Mouse (Mus musculus) CH12.LX (cell line): Measurements from ENCODE around the gene Med8. TPM values are rescaled to one million over a fixed set of nuclear protein-coding genes. Genes with fewer than 3 reads are reported as not detected.

Experiments used
- DNase-seq: peaks from one replicate; pipeline ENCODE4 v3.0.0-alpha.2; 2013; ENCODE audit errors: extremely low read depth
- H3K27ac ChIP-seq: 2 replicates; pipeline ENCODE4 v1.5.1; 2012; ENCODE audit warnings: low read depth, mild to moderate bottlenecking, control low read depth, moderate library complexity; ENCODE audit not compliant: insufficient read depth
- H3K27me3 ChIP-seq: replicated peaks from 2 replicates; pipeline ENCODE3; 2012; ENCODE audit warnings: inconsistent platforms
- H3K36me3 ChIP-seq, 2 experiments: replicated peaks in 1 of 2; 2 replicates each; pipeline versions ENCODE3 to v1.6.1; 2012; ENCODE audit warnings: inconsistent platforms in 1 of 2, low read length in 1 of 2, mild to moderate bottlenecking in 1 of 2, mixed read lengths in 1 of 2, moderate library complexity in 1 of 2; ENCODE audit not compliant: control insufficient read depth in 1 of 2, insufficient read depth in 1 of 2
- H3K4me1 ChIP-seq, 2 experiments: 2 replicates each; pipeline ENCODE4 v1.6.1; 2012; ENCODE audit warnings: inconsistent platforms in 1 of 2, moderate library complexity in 1 of 2; ENCODE audit not compliant: insufficient read depth in 2 of 2, control insufficient read depth in 1 of 2
- H3K4me2 ChIP-seq: 2 replicates; pipeline ENCODE4 v1.6.1; 2012; ENCODE audit warnings: low read depth, mild to moderate bottlenecking, control low read depth; ENCODE audit not compliant: poor library complexity, insufficient read depth, severe bottlenecking
- H3K4me3 ChIP-seq, 3 experiments: fragments of 150-350 bp in 1 of 3; sonication (generic) in 1 of 3; replicated peaks in 1 of 3; 2 replicates each; pipeline versions ENCODE3 to v1.5.1; 2011 to 2012; ENCODE audit warnings: low read depth in 2 of 3, low read length in 2 of 3, mild to moderate bottlenecking in 2 of 3, moderate library complexity in 2 of 3, control low read depth in 1 of 3, improper control_type of control experiment in 1 of 3, inconsistent platforms in 1 of 3, mixed read lengths in 1 of 3; ENCODE audit not compliant: poor library complexity in 1 of 3
- H3K79me2 ChIP-seq: replicated peaks from 2 replicates; pipeline ENCODE4 v1.6.1; 2012; ENCODE audit warnings: mild to moderate bottlenecking, moderate library complexity; ENCODE audit not compliant: control insufficient read depth, poor library complexity, insufficient read depth, severe bottlenecking; ENCODE audit errors: extremely low read depth
- H3K9ac ChIP-seq: 2 replicates; pipeline ENCODE4 v1.6.1; 2012; ENCODE audit warnings: low read depth, mild to moderate bottlenecking, control low read depth, moderate library complexity; ENCODE audit not compliant: insufficient read depth
- H3K9me3 ChIP-seq: replicated peaks from 2 replicates; pipeline ENCODE3; 2012; ENCODE audit warnings: low read length, inconsistent platforms, mixed read lengths
- BHLHE40 ChIP-seq: IDR thresholded peaks from 2 replicates; pipeline ENCODE4 v1.6.1; 2011; ENCODE audit warnings: mild to moderate bottlenecking, low read depth, low read length, improper control_type of control experiment
- CHD1 ChIP-seq: IDR thresholded peaks from 2 replicates; pipeline ENCODE4 v1.6.1; 2012; ENCODE audit warnings: low read depth, low read length, improper control_type of control experiment, inconsistent platforms
- CHD2 ChIP-seq: IDR thresholded peaks from 2 replicates; pipeline ENCODE4 v1.6.1; 2011; ENCODE audit warnings: low read length, improper control_type of control experiment
- E2F4 ChIP-seq: IDR thresholded peaks from 2 replicates; pipeline ENCODE4 v1.6.1; 2011; ENCODE audit warnings: low read depth, low read length, improper control_type of control experiment; ENCODE audit not compliant: insufficient replicate concordance
- ELF1 ChIP-seq: IDR thresholded peaks from 2 replicates; pipeline ENCODE4 v1.6.1; 2014; ENCODE audit warnings: low read depth, mild to moderate bottlenecking, inconsistent platforms, low read length, improper control_type of control experiment
- HCFC1 ChIP-seq: IDR thresholded peaks from 2 replicates; pipeline ENCODE4 v1.6.1; 2012; ENCODE audit warnings: low read depth, mild to moderate bottlenecking, inconsistent platforms, low read length, improper control_type of control experiment
- IRF4 ChIP-seq: IDR thresholded peaks from 2 replicates; pipeline ENCODE4 v1.6.1; 2014; ENCODE audit warnings: low read depth, mild to moderate bottlenecking, inconsistent platforms, low read length, improper control_type of control experiment
- JUN ChIP-seq: IDR thresholded peaks from 2 replicates; pipeline ENCODE4 v1.6.1; 2011; ENCODE audit warnings: low read depth, mild to moderate bottlenecking, low read length, improper control_type of control experiment, moderate library complexity; ENCODE audit not compliant: insufficient read depth
- KAT2A ChIP-seq: IDR thresholded peaks from 2 replicates; pipeline ENCODE4 v1.6.1; 2012; ENCODE audit warnings: low read length, improper control_type of control experiment, inconsistent platforms; ENCODE audit not compliant: insufficient replicate concordance
- MAX ChIP-seq: IDR thresholded peaks from 2 replicates; pipeline ENCODE4 v1.6.1; 2011; ENCODE audit warnings: low read length, improper control_type of control experiment
- MAZ ChIP-seq: IDR thresholded peaks from 2 replicates; pipeline ENCODE4 v1.6.1; 2012; ENCODE audit warnings: low read depth, mild to moderate bottlenecking, inconsistent platforms, low read length, improper control_type of control experiment, moderate library complexity
- MEF2A ChIP-seq: IDR thresholded peaks from 2 replicates; pipeline ENCODE4 v1.6.1; 2014; ENCODE audit warnings: low read depth, mild to moderate bottlenecking, inconsistent platforms, low read length, improper control_type of control experiment, borderline replicate concordance
- MXI1 ChIP-seq: IDR thresholded peaks from 2 replicates; pipeline ENCODE4 v1.6.1; 2011; ENCODE audit warnings: mild to moderate bottlenecking, low read depth, low read length, improper control_type of control experiment
- MYC ChIP-seq: IDR thresholded peaks from 2 replicates; pipeline ENCODE4 v1.6.1; 2011; ENCODE audit warnings: low read depth, mild to moderate bottlenecking, improper control_type of control experiment, low read length
- NELFE ChIP-seq: IDR thresholded peaks from 2 replicates; pipeline ENCODE4 v1.6.1; 2011; ENCODE audit warnings: low read depth, low read length, improper control_type of control experiment
- NRF1 ChIP-seq: IDR thresholded peaks from 2 replicates; pipeline ENCODE4 v1.6.1; 2014; ENCODE audit warnings: low read depth, mild to moderate bottlenecking, inconsistent platforms, low read length, improper control_type of control experiment, moderate library complexity
- PAX5 ChIP-seq: IDR thresholded peaks from 2 replicates; pipeline ENCODE4 v1.6.1; 2012; ENCODE audit warnings: low read length, inconsistent platforms, mixed read lengths
- POLR2A ChIP-seq: IDR thresholded peaks from 2 replicates; pipeline ENCODE4 v1.6.1; 2011; ENCODE audit warnings: low read depth, mild to moderate bottlenecking, improper control_type of control experiment, low read length
- RAD21 ChIP-seq: IDR thresholded peaks from 2 replicates; pipeline ENCODE4 v1.6.1; 2011; ENCODE audit warnings: low read depth, mild to moderate bottlenecking, low read length, improper control_type of control experiment, moderate library complexity
- SIN3A ChIP-seq: IDR thresholded peaks from 2 replicates; pipeline ENCODE4 v1.6.1; 2012; ENCODE audit warnings: low read length, improper control_type of control experiment, inconsistent platforms
- SMC3 ChIP-seq: IDR thresholded peaks from 2 replicates; pipeline ENCODE4 v1.6.1; 2011; ENCODE audit warnings: low read depth, low read length, improper control_type of control experiment
- TBP ChIP-seq: conservative IDR thresholded peaks from 2 replicates; pipeline ENCODE4 v1.6.1; 2011; ENCODE audit warnings: low read depth, low read length, improper control_type of control experiment
- TCF12 ChIP-seq: IDR thresholded peaks from 2 replicates; pipeline ENCODE4 v1.6.1; 2014; ENCODE audit warnings: low read depth, mild to moderate bottlenecking, inconsistent platforms, low read length, improper control_type of control experiment
- UBTF ChIP-seq: IDR thresholded peaks from 2 replicates; pipeline ENCODE4 v1.6.1; 2012; ENCODE audit warnings: low read depth, mild to moderate bottlenecking, inconsistent platforms, low read length, improper control_type of control experiment, moderate library complexity
- USF1 ChIP-seq: IDR thresholded peaks from 2 replicates; pipeline ENCODE4 v1.6.1; 2014; ENCODE audit warnings: low read depth, mild to moderate bottlenecking, inconsistent platforms, low read length, improper control_type of control experiment
- USF2 ChIP-seq: conservative IDR thresholded peaks from 2 replicates; pipeline ENCODE4 v1.6.1; 2011; ENCODE audit warnings: low read depth, low read length, improper control_type of control experiment
- ZMIZ1 ChIP-seq: IDR thresholded peaks from 2 replicates; pipeline ENCODE4 v1.6.1; 2012; ENCODE audit warnings: low read depth, mild to moderate bottlenecking, inconsistent platforms, low read length, improper control_type of control experiment
- dilution Hi-C: fragments of 300-500 bp; cut with MboI; formaldehyde crosslinking; loops from 2 replicates; pipeline ENCODE4 v1.14.3; 2020; ENCODE audit warnings: low sequenced_read_pairs; ENCODE audit not compliant: extremely low pct_unique_long_range_greater_than_20kb, extremely low pct_ligation_motif_present
- in situ Hi-C: fragments of 300-500 bp; cut with MboI; formaldehyde crosslinking; loops from 3 replicates; pipeline ENCODE4 v1.14.3; 2019; ENCODE audit warnings: low sequenced_read_pairs, low pct_ligation_motif_present, low pct_unique_long_range_greater_than_20kb, mixed read lengths
- polyA plus RNA-seq: library from polyadenylated mRNA; unstranded; fragments of >175 nt; gene quantifications from 2 replicates; pipeline ENCODE4 v1.2.1, GENCODE M21; 2012; ENCODE audit warnings: low read depth; ENCODE audit not compliant: insufficient read length
- total RNA-seq, 2 experiments: library from RNA; depleted of rRNA; stranded (reverse); fragments of 300-350 nt in 1 of 2; fragments of >200 nt in 1 of 2; gene quantifications; 2 replicates each; pipeline ENCODE4 v1.2.3; 2012 to 2014

The Med8 gene
- total RNA-seq (2012; rRNA removed): 109 and 121 TPM in 2 replicates
- 152 and 156 TPM in 2 replicates for total RNA-seq (2014; rRNA removed)
- 102 and 113 TPM in 2 replicates for polyA plus RNA-seq

DNA sequence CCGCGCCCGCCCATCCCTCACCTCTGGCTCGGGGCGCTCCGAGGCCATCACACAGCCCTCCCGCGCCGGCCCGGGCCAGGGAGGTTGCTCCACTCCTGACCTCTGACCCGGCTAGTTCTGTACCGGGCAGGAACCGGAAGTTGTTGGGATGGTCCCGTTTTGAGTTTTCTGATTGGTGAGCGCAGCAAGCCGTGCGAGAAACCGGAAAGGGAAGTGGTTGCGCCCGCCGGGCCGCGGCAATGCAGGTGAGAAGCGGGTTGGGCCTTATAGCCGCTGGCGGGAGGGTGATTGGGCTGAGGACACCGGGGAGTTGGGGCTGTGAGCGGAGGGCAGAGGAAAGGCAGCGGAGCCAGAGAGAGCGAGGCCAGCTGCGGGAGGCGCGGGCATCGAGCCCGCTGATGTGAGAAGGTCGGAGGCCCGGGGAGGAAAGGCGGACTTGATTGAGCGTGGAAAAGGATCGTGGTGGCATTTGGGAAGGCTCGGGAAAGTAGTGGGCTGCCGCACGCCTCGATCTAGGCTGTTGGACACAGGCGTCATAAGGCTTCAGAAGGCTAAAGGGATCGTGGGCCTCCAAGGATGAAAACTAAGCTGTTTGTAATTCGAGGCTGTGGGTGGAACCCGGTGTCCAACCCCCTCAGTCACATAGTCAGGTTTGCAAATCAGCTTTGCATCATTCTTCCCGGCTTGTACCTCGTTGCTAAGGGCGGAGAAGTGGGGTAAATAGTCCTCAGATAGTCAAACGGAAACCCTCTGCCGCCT, at the start of gene Med8, which contains the start of gene Szt2:
Gene Med8 (plus strand): TSS at position 196 of the 759 bp plus-strand sequence.
Gene Szt2 (minus strand): TSS at position 132 of the 759 bp plus-strand sequence.
- Histone ChIP-seq H3K4me2 (peak within 1 kb of the TSS; percentile 92), H3K27me3 (no peaks in the 10 kb centered on the region), H3K9me3 (no peaks in the 10 kb centered on the region), H3K79me2 (peaks cover 19% of the 10 kb centered on the region), H3K27ac (peak within 1 kb of the TSS; percentile 45), H3K4me1 (peaks cover 11 to 29% of the 10 kb centered on the region in 2 experiments), H3K36me3 (peaks cover 32 to 64% of the 10 kb centered on the region in 2 experiments), H3K9ac (peak within 1 kb of the TSS; percentile 96), H3K4me3 (peak within 1 kb of the TSS; percentile 76 to 99 (median 95))
- TF ChIP-seq MXI1: peak; percentile 79; the same call in 1 of the 2 replicates
- TF ChIP-seq KAT2A: peak; percentile 80; the same call in 1 of the 2 replicates
- peak; percentile 89 for TF ChIP-seq HCFC1
- peak; percentile 53; the same call in 1 of the 2 replicates for TF ChIP-seq TCF12
- TF ChIP-seq NRF1: peak; percentile 49; the same call in 1 of the 2 replicates
- peak; percentile 56 for TF ChIP-seq ZMIZ1
- TF ChIP-seq MYC: peak; percentile 57; the same call in 1 of the 2 replicates
- no peak for TF ChIP-seq CHD1
- no peak for TF ChIP-seq MEF2A
- no peak for TF ChIP-seq PAX5
- no peak for TF ChIP-seq USF2
- peak; percentile 90 for TF ChIP-seq CHD2
- TF ChIP-seq IRF4: peak; percentile 5; the same call in 1 of the 2 replicates
- 0 out of 2 replicates have a peak, but pooled peaks have one; percentile 56 for TF ChIP-seq UBTF
- TF ChIP-seq MAZ: 0 out of 2 replicates have a peak, but pooled peaks have one; percentile 19
- TF ChIP-seq RAD21: no peak
- no peak for TF ChIP-seq SMC3
- peak; percentile 96 for TF ChIP-seq ELF1
- TF ChIP-seq NELFE: peak; percentile 80
- TF ChIP-seq SIN3A: peak; percentile 96
- TF ChIP-seq JUN: no peak
- TF ChIP-seq MAX: no peak; the same call in 1 of the 2 replicates
- TF ChIP-seq BHLHE40: no peak
- TF ChIP-seq TBP: peak; percentile 42; the same call in 1 of the 2 replicates
- peak; percentile 32; the same call in 1 of the 2 replicates for TF ChIP-seq E2F4
- TF ChIP-seq POLR2A: peak; percentile 90
- TF ChIP-seq USF1: no peak
- in situ Hi-C loops (no loop called here), dilution Hi-C loops (no loop called here)
- DNase-seq: peak; percentile 94
